Mouse (Mus musculus) liver, postnatal 0 days (tissue): ENCODE measurements at regions not wholly inside any gene's neighbourhood (a gene's known extent, or its start where the extent isn't known, plus 50 kb on each side); places are given as distances from the start of the nearest gene placed in this dataset.
"Not testable (repeated sequence)": the region's sequence is repeated elsewhere in the genome, so short reads cannot be mapped to it uniquely, and the experiment has no call there.

Source experiments
- ATAC-seq: fragments of 200-750 bp; cut with Nextera tagmentation; 2 replicates; pipeline ENCODE4 v1.8.0; 2017; ENCODE audit warnings: mild to moderate bottlenecking, moderate library complexity
- DNase-seq: peaks from one replicate; pipeline ENCODE4 v3.0.0-alpha.2; 2016
- H3K27ac ChIP-seq: fragments of 300-500 bp; sonication (generic); 2 replicates; pipeline ENCODE4 v1.5.1; 2014; ENCODE audit warnings: antibody characterized with exemption, moderate library complexity, mild to moderate bottlenecking, low read depth
- H3K27me3 ChIP-seq: fragments of 300-500 bp; sonication (generic); 2 replicates; pipeline ENCODE4 v1.6.1; 2014; ENCODE audit warnings: low read length, control low read depth, mixed read lengths; ENCODE audit not compliant: insufficient read depth
- H3K36me3 ChIP-seq: fragments of 300-500 bp; sonication (generic); replicated peaks from 2 replicates; pipeline ENCODE4 v1.6.1; 2014; ENCODE audit warnings: mild to moderate bottlenecking, control low read depth, low read length, moderate library complexity, mixed read lengths; ENCODE audit not compliant: insufficient read depth
- H3K4me1 ChIP-seq: fragments of 300-500 bp; sonication (generic); 2 replicates; pipeline ENCODE4 v1.6.1; 2014; ENCODE audit warnings: antibody characterized with exemption, mild to moderate bottlenecking, control low read depth; ENCODE audit not compliant: insufficient read depth
- H3K4me2 ChIP-seq: fragments of 300-500 bp; sonication (generic); 2 replicates; pipeline ENCODE4 v1.6.1; 2014; ENCODE audit warnings: low read depth, mild to moderate bottlenecking, low read length, moderate library complexity, mixed read lengths
- H3K4me3 ChIP-seq: fragments of 300-500 bp; sonication (generic); 2 replicates; pipeline ENCODE4 v1.5.1; 2014; ENCODE audit warnings: low read depth, low read length
- H3K9ac ChIP-seq: fragments of 300-500 bp; sonication (generic); replicated peaks from 2 replicates; pipeline ENCODE4 v1.6.1; 2014; ENCODE audit warnings: mild to moderate bottlenecking, moderate library complexity
- H3K9me3 ChIP-seq: fragments of 300-500 bp; sonication (generic); 2 replicates; pipeline ENCODE4 v1.6.1; 2016; ENCODE audit warnings: mild to moderate bottlenecking, control low read depth, low read length, mixed read lengths
- CTCF ChIP-seq: sonication (generic); IDR thresholded peaks from 2 replicates; pipeline ENCODE4 v1.5.1; 2016; ENCODE audit warnings: antibody characterized with exemption, low read depth
- EP300 ChIP-seq: IDR thresholded peaks from 2 replicates; pipeline ENCODE4 v1.6.1; 2016; ENCODE audit warnings: antibody characterized with exemption, low read depth, mild to moderate bottlenecking
- WGBS: fragments of 180-500 bp; shearing (Covaris S2); extraction: QIAGEN DNeasy Blood & Tissue Kit; methylation state at CpG from one replicate; pipeline ENCODE4 v1.1.7; 2014; ENCODE audit not compliant: insufficient replicate concordance; 5-methylcytosine and 5-hydroxymethylcytosine counted together

- H3K9me3 ChIP-seq, result no peaks in the 10 kb centered on the region
- WGBS, result 78% methylated on average over 4 of the region's 4 CpGs
Observed at GRCm38 (mm10) chr12:11037951-11038350, 112.9 kb downstream of the Kcns3 start.

GRCm38 (mm10) chr12:11020571-11021545, 130.0 kb downstream of the Kcns3 start:
- no peaks in the 10 kb centered on the region for H3K9me3 ChIP-seq
- H3K36me3 ChIP-seq, result no peaks in the 10 kb centered on the region
- ATAC-seq (no peak), DNase-seq (no peak)
- TF ChIP-seq EP300, result no peak
- no peak for TF ChIP-seq CTCF
- H3K27ac ChIP-seq, result no peak overlapping the region
- H3K9ac ChIP-seq, result no peak overlapping the region
- H3K4me2 ChIP-seq, result no peak overlapping the region
- no peaks in the 10 kb centered on the region for H3K27me3 ChIP-seq
- WGBS, result 83% methylated on average over 11 of the region's 11 CpGs
- no peaks in the 10 kb centered on the region for H3K4me1 ChIP-seq
- H3K4me3 ChIP-seq, result no peak overlapping the region

More at GRCm38 (mm10) chr12:11037951-11038350, 112.9 kb downstream of the Kcns3 start:
- Histone ChIP-seq H3K4me3 (no peak overlapping the region), H3K36me3 (no peaks in the 10 kb centered on the region), H3K27ac (no peak overlapping the region), H3K4me2 (no peak overlapping the region), H3K9ac (no peak overlapping the region), H3K27me3 (no peaks in the 10 kb centered on the region), H3K4me1 (no peaks in the 10 kb centered on the region)
- TF ChIP-seq EP300 (no peak), CTCF (no peak)
- ATAC-seq (no peak), DNase-seq (no peak)

- WGBS, result 90% methylated on average over 1 of the region's 1 CpGs
- Histone ChIP-seq H3K9ac (no peak overlapping the region), H3K4me1 (no peaks in the 10 kb centered on the region), H3K36me3 (no peaks in the 10 kb centered on the region), H3K9me3 (no peaks in the 10 kb centered on the region), H3K4me3 (no peak overlapping the region), H3K27ac (no peak overlapping the region), H3K27me3 (no peaks in the 10 kb centered on the region), H3K4me2 (no peak overlapping the region)
- no peak for ATAC-seq
- TF ChIP-seq EP300, result no peak
- no peak for TF ChIP-seq CTCF
- no peak for DNase-seq
Observed at GRCm38 (mm10) chr12:11011159-11011558, 139.7 kb downstream of the Kcns3 start.

GRCm38 (mm10) chr12:10984295-10984694, 166.6 kb downstream of the Kcns3 start:
- Histone ChIP-seq H3K9me3 (no peaks in the 10 kb centered on the region), H3K4me2 (no peak overlapping the region), H3K4me1 (no peaks in the 10 kb centered on the region), H3K9ac (no peak overlapping the region), H3K27me3 (no peaks in the 10 kb centered on the region), H3K27ac (no peak overlapping the region), H3K4me3 (no peak overlapping the region), H3K36me3 (no peaks in the 10 kb centered on the region)
- ATAC-seq (no peak), DNase-seq (no peak)
- TF ChIP-seq EP300, result no peak
- TF ChIP-seq CTCF, result no peak
- WGBS, result 67% methylated on average over 3 of the region's 3 CpGs

GRCm38 (mm10) chr12:10949184-10949583, 201.7 kb downstream of the Kcns3 start:
- Histone ChIP-seq H3K27me3 (no peaks in the 10 kb centered on the region), H3K4me3 (no peak overlapping the region), H3K9ac (no peak overlapping the region), H3K36me3 (no peaks in the 10 kb centered on the region), H3K27ac (no peak overlapping the region), H3K4me2 (no peak overlapping the region), H3K4me1 (no peaks in the 10 kb centered on the region), H3K9me3 (no peaks in the 10 kb centered on the region)
- no peak for DNase-seq
- TF ChIP-seq EP300, result no peak
- no peak for TF ChIP-seq CTCF
- ATAC-seq, result no peak
- WGBS, result 62% methylated on average over 5 of the region's 5 CpGs

GRCm38 (mm10) chr12:10941064-10941463, 209.8 kb downstream of the Kcns3 start:
- H3K36me3 ChIP-seq, result no peaks in the 10 kb centered on the region
- H3K4me2 ChIP-seq, result no peak overlapping the region
- ATAC-seq (no peak), DNase-seq (no peak)
- no peaks in the 10 kb centered on the region for H3K9me3 ChIP-seq
- no peaks in the 10 kb centered on the region for H3K27me3 ChIP-seq
- 55% methylated on average over 3 of the region's 3 CpGs for WGBS
- TF ChIP-seq EP300 (no peak), CTCF (no peak)
- no peak overlapping the region for H3K27ac ChIP-seq
- H3K9ac ChIP-seq, result no peak overlapping the region
- H3K4me1 ChIP-seq, result no peaks in the 10 kb centered on the region
- no peak overlapping the region for H3K4me3 ChIP-seq

GRCm38 (mm10) chr12:10900054-10900453, 250.8 kb downstream of the Kcns3 start:
- H3K9me3 ChIP-seq, ATAC-seq, H3K27ac ChIP-seq, H3K4me3 ChIP-seq, DNase-seq, H3K4me2 ChIP-seq, H3K27me3 ChIP-seq, H3K4me1 ChIP-seq, H3K9ac ChIP-seq, H3K36me3 ChIP-seq: not testable (repeated sequence)
- WGBS, result 90% methylated on average over 8 of the region's 14 CpGs
